Mouse (Mus musculus) liver, postnatal 0 days (tissue): ENCODE data around the gene Mcemp1. TPM values are rescaled to one million over a fixed set of nuclear protein-coding genes. Genes with fewer than 3 reads are reported as not detected.

Source experiments
- ATAC-seq: fragments of 200-750 bp; cut with Nextera tagmentation; 2 replicates; pipeline ENCODE4 v1.8.0; 2017; ENCODE audit warnings: mild to moderate bottlenecking, moderate library complexity
- DNase-seq: peaks from one replicate; pipeline ENCODE4 v3.0.0-alpha.2; 2016
- H3K27ac ChIP-seq: fragments of 300-500 bp; sonication (generic); 2 replicates; pipeline ENCODE4 v1.5.1; 2014; ENCODE audit warnings: antibody characterized with exemption, moderate library complexity, mild to moderate bottlenecking, low read depth
- H3K27me3 ChIP-seq: fragments of 300-500 bp; sonication (generic); 2 replicates; pipeline ENCODE4 v1.6.1; 2014; ENCODE audit warnings: low read length, control low read depth, mixed read lengths; ENCODE audit not compliant: insufficient read depth
- H3K36me3 ChIP-seq: fragments of 300-500 bp; sonication (generic); replicated peaks from 2 replicates; pipeline ENCODE4 v1.6.1; 2014; ENCODE audit warnings: mild to moderate bottlenecking, control low read depth, low read length, moderate library complexity, mixed read lengths; ENCODE audit not compliant: insufficient read depth
- H3K4me1 ChIP-seq: fragments of 300-500 bp; sonication (generic); 2 replicates; pipeline ENCODE4 v1.6.1; 2014; ENCODE audit warnings: antibody characterized with exemption, mild to moderate bottlenecking, control low read depth; ENCODE audit not compliant: insufficient read depth
- H3K4me2 ChIP-seq: fragments of 300-500 bp; sonication (generic); 2 replicates; pipeline ENCODE4 v1.6.1; 2014; ENCODE audit warnings: low read depth, mild to moderate bottlenecking, low read length, moderate library complexity, mixed read lengths
- H3K4me3 ChIP-seq: fragments of 300-500 bp; sonication (generic); 2 replicates; pipeline ENCODE4 v1.5.1; 2014; ENCODE audit warnings: low read depth, low read length
- H3K9ac ChIP-seq: fragments of 300-500 bp; sonication (generic); replicated peaks from 2 replicates; pipeline ENCODE4 v1.6.1; 2014; ENCODE audit warnings: mild to moderate bottlenecking, moderate library complexity
- H3K9me3 ChIP-seq: fragments of 300-500 bp; sonication (generic); 2 replicates; pipeline ENCODE4 v1.6.1; 2016; ENCODE audit warnings: mild to moderate bottlenecking, control low read depth, low read length, mixed read lengths
- CTCF ChIP-seq: sonication (generic); IDR thresholded peaks from 2 replicates; pipeline ENCODE4 v1.5.1; 2016; ENCODE audit warnings: antibody characterized with exemption, low read depth
- EP300 ChIP-seq: IDR thresholded peaks from 2 replicates; pipeline ENCODE4 v1.6.1; 2016; ENCODE audit warnings: antibody characterized with exemption, low read depth, mild to moderate bottlenecking
- WGBS: fragments of 180-500 bp; shearing (Covaris S2); extraction: QIAGEN DNeasy Blood & Tissue Kit; methylation state at CpG from one replicate; pipeline ENCODE4 v1.1.7; 2014; ENCODE audit not compliant: insufficient replicate concordance; 5-methylcytosine and 5-hydroxymethylcytosine counted together
- polyA plus RNA-seq: library from polyadenylated mRNA; unstranded; fragments of >200 nt; fragmentation: Nextera tagmentation; extraction: Ambion mirVana; gene quantifications from 2 replicates; pipeline ENCODE4 v1.2.1, GENCODE M21; 2015

Mcemp1 gene
- polyA plus RNA-seq, 1 experiment from 2014 or later, result 12.8 TPM

GRCm38 (mm10) chr8:3711646-3712045, 46.1 kb downstream of the Mcemp1 start:
- peaks cover 11% of the 10 kb centered on the region for H3K4me1 ChIP-seq
- TF ChIP-seq EP300, result peak; percentile 67
- TF ChIP-seq CTCF, result no peak
- H3K27ac ChIP-seq, result peak overlapping the region; percentile 3
- ATAC-seq, result peak; percentile 41; the same call in 1 of the 2 replicates
- WGBS, result 13% methylated on average over 2 of the region's 2 CpGs
- H3K9ac ChIP-seq, result no peak overlapping the region
- H3K4me3 ChIP-seq, result no peak overlapping the region
- no peaks in the 10 kb centered on the region for H3K36me3 ChIP-seq
- no peak for DNase-seq
- no peaks in the 10 kb centered on the region for H3K9me3 ChIP-seq
- H3K27me3 ChIP-seq, result no peaks in the 10 kb centered on the region
- peak overlapping the region; percentile 22 for H3K4me2 ChIP-seq

- no peak for DNase-seq
- ATAC-seq, result no peak
- no peak overlapping the region for H3K9ac ChIP-seq
These were observed 51.9 kb downstream of the Mcemp1 start for GRCm38 (mm10) chr8:3717321-3717954.

GRCm38 (mm10) chr8:3718559-3718958, 53.0 kb downstream of the Mcemp1 start:
- peak; percentile 99 for TF ChIP-seq CTCF
- no peak for TF ChIP-seq EP300
- no peaks in the 10 kb centered on the region for H3K4me1 ChIP-seq
- no peak overlapping the region for H3K4me3 ChIP-seq
- WGBS, result 14% methylated on average over 14 of the region's 14 CpGs
- DNase-seq, result peak; percentile 80
- no peak overlapping the region for H3K4me2 ChIP-seq
- no peaks in the 10 kb centered on the region for H3K27me3 ChIP-seq
- no peaks in the 10 kb centered on the region for H3K9me3 ChIP-seq
- peak; percentile 74 for ATAC-seq
- H3K36me3 ChIP-seq, result no peaks in the 10 kb centered on the region
- H3K9ac ChIP-seq, result no peak overlapping the region
- no peak overlapping the region for H3K27ac ChIP-seq

More at GRCm38 (mm10) chr8:3717321-3717954, 51.9 kb downstream of the Mcemp1 start:
- TF ChIP-seq EP300 (no peak), CTCF (no peak)
- 66% methylated on average over 12 of the region's 12 CpGs for WGBS
- Histone ChIP-seq H3K4me2 (no peak overlapping the region), H3K9me3 (no peaks in the 10 kb centered on the region), H3K27me3 (no peaks in the 10 kb centered on the region), H3K4me3 (no peak overlapping the region), H3K36me3 (no peaks in the 10 kb centered on the region), H3K27ac (no peak overlapping the region), H3K4me1 (no peaks in the 10 kb centered on the region)

Other genes with a start within 250 kb of the Mcemp1 start
- gene Pex11g, start 198.1 kb upstream of the Mcemp1 start, polyA plus RNA-seq, result 14.8 and 14.9 TPM in 2 replicates
- gene Tex45, start 194.9 kb upstream of the Mcemp1 start, polyA plus RNA-seq, result not detected in 2 replicates
- 4.9 and 6.3 TPM in 2 replicates for gene Zfp358, start 172.6 kb upstream of the Mcemp1 start, polyA plus RNA-seq
- gene Mcoln1, start 165.3 kb upstream of the Mcemp1 start, polyA plus RNA-seq, result 19.9 and 20.6 TPM in 2 replicates
- 6.4 TPM in 2 replicates for gene Pnpla6, start 150.4 kb upstream of the Mcemp1 start, polyA plus RNA-seq
- gene C330021F23Rik, start 97.8 kb upstream of the Mcemp1 start, polyA plus RNA-seq, result 0.89 and 1.0 TPM in 2 replicates
- gene Camsap3, start 78.5 kb upstream of the Mcemp1 start, polyA plus RNA-seq, result 2.4 and 2.6 TPM in 2 replicates
- 13.2 and 15.9 TPM in 2 replicates for gene Xab2, start 44.4 kb upstream of the Mcemp1 start, polyA plus RNA-seq
- 88.9 and 91.2 TPM in 2 replicates for gene Pet100, start 44.2 kb upstream of the Mcemp1 start, polyA plus RNA-seq
- 0.07 TPM in 1 of 2 replicates, not detected in the other for gene Pcp2, start 40.2 kb upstream of the Mcemp1 start, polyA plus RNA-seq
- gene Stxbp2, start 34.8 kb upstream of the Mcemp1 start, polyA plus RNA-seq, result 40.5 and 46.9 TPM in 2 replicates
- gene Retn, start 10.0 kb upstream of the Mcemp1 start, polyA plus RNA-seq, result not detected in 2 replicates
- 2.7 and 3.4 TPM in 2 replicates for gene Fcor, start 6.6 kb downstream of the Mcemp1 start, polyA plus RNA-seq
- 16.6 and 16.9 TPM in 2 replicates for gene Trappc5, start 10.5 kb downstream of the Mcemp1 start, polyA plus RNA-seq
- 0.05 and 0.06 TPM in 2 replicates for gene Fcer2a, start 28.4 kb downstream of the Mcemp1 start, polyA plus RNA-seq
- gene Clec4g, start 54.9 kb downstream of the Mcemp1 start, polyA plus RNA-seq, result 29.3 and 30.2 TPM in 2 replicates
- gene Cd209a, start 83.2 kb downstream of the Mcemp1 start, polyA plus RNA-seq, result 0.14 and 0.19 TPM in 2 replicates
- gene Cd209e, start 188.6 kb downstream of the Mcemp1 start, polyA plus RNA-seq, result 0.09 TPM in 1 of 2 replicates, not detected in the other
- not detected in 2 replicates for gene Cd209d, start 212.8 kb downstream of the Mcemp1 start, polyA plus RNA-seq